Mouse (Mus musculus) 416B (cell line): ENCODE data around the gene Gm49396.

Source experiments
- DNase-seq: peaks from one replicate; pipeline ENCODE4 v3.0.0; 2011; ENCODE audit warnings: low read depth

The Gm49396 gene

DNA sequence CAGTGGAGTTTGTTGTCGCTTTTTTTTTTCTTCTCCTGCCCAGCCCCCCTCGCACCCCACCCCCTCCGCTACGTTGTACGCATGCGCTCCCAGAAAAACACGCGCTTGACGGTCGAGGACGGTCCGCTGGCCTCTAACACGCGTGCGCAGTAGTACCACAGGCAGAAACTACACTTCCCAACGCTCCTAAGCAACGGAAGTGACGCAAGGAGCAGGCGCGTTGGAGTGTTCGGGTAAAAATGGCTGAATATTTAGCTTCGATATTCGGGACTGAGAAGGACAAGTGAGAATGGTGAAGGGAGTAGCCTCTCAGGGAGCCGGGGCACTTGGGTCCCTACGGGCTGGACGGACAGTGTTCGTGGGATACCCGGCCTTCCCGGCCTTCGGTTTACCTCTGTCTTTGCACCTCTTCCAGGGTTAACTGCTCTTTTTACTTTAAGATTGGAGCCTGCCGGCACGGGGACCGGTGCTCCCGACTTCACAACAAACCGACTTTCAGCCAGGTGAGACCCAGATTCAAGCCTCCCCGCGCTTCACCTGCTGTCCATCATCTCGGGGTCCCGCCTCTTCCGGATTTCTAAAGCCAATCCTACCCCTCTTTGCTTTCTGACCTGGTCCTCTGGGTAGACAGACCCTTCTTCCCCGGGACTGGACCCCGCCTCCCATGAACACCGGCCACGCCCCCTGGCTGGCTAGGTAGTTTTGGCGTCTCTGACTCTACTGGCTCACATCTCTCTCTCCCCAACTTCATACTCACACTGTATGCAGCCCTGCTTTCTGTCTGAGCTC, at the start of gene Gm49396, which contains the start of the genes U2af1l4 and Psenen:
Gene Gm49396, plus strand, starts transcription at position 228 of the 789 bp plus-strand sequence.
Gene U2af1l4, plus strand, starts transcription at position 185 of the 789 bp plus-strand sequence.
Gene Psenen, minus strand, starts transcription at position 511 of the 789 bp plus-strand sequence.
- DNase-seq: peak; percentile 99

DNA sequence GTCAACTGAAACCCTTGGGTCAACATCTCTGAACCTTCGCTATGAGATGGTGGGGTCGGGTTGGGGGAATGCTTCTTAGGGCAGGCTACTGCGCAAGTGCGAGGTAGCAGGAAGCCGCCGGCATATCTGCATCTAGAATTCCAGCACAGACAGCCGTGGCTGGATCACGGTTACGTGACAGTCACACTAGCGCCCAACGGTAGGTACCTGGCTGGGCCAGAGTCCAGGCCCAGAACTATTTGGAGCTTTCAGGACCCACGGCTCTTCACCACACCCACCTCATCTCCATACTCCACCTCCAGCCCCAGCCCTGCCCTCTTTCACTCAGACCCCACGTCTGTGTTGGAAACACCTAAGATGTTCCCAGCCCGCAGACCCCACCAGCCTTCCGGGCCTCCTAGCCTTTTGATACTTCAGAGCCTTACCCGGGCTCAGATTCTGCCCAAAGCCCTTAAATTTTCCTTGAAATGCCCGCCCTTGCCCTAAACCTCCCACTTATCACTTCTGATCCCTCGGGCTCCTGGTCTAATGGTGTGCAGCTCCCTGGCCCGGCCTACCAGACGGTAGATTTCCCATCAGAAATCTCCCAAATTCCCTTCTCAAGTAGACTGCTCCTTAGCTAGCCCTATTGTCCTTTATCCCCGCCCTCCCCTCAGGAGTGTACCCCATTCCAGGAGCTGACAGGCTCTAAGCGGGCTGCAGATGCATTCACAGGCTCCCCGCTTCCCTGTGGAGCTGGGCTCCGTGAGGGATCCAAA, 48.0 kb upstream of the Gm49396 start:
- no peak for DNase-seq

DNA sequence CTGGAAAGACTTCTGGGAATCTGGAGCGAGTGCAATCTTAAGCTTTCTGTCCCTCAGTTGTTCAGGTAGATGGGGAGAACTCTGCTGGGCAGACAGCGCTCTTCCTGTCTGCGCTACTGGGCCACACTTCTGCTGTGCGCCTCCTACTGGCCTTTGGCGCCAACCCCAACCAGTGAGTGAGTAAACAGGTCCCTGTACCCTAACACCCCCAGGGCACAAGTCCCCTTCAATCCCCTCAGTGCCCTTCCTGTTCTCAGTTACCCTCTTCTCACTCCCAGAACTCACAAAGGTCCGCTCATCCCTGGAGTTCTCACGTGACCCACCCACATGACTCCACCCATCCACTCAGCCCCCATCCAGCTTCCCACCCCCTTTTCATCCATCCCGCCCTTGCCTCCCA, 44.8 kb upstream of the Gm49396 start:
- DNase-seq: no peak

DNA sequence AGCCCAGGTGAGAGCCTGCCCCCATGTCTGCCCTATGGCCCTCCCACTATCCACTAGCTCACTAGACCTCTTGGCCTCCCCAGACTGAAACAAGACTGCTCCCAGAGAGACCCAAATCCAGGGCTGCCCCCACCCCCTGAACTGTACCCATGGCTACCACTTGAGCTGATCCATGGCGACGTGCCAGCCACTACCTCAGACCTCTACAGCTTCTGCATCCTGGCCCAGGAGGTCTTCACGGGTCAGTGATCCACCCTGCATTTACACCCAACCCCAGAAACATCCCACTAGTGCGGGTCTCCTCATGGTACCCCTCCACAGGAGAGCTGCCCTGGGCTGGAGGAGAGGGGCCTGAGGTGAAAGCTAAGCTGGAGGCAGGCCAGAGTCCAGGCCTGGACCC, 42.7 kb upstream of the Gm49396 start:
- DNase-seq: no peak

- no peak for DNase-seq
These were observed 42.3 kb upstream of the Gm49396 start for GRCm38 (mm10) chr7:30520856-30521255.

DNA sequence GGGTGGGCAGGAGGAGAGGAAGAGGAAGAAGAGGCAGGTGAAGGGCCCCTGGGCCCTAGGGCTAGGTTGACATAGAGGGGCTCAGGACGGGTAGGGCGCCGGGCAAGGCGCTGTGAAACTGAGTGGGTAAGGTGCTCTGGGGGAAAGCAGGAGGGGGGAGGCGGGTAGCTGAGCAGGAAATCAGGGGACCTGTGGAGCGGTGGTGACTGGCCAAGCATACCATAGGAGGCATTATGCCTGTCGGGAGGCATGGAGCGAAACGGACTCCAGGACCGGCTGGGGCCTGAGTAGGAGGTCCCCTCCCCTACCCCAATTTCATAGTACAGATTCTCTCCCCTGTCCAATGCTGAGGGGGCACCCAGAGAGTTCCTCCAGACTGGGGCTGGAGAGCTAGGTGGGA, 40.3 kb upstream of the Gm49396 start:
- no peak for DNase-seq

- DNase-seq: no peak
These were observed 38.7 kb upstream of the Gm49396 start for GRCm38 (mm10) chr7:30524487-30524886.

DNA sequence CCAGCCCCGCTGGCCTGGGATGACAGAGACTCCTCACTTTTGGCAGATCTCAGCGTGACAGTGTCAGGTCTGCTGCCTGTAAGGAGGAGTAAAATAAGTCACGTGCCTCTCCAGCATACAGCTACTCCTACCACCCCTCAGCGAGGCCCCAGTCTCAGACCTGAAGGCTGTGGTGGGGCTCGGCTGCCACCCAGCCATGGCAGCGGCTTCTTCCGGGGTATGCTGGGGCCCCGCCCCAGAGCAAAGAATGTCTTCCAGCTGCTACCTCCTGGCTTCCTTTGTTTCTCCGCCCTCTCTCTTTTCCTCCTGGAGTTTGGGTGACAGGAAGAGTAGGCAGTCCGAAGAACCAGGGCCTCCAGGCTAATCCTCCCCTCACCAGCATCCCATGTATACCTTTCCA, 37.2 kb upstream of the Gm49396 start:
- DNase-seq: no peak

DNA sequence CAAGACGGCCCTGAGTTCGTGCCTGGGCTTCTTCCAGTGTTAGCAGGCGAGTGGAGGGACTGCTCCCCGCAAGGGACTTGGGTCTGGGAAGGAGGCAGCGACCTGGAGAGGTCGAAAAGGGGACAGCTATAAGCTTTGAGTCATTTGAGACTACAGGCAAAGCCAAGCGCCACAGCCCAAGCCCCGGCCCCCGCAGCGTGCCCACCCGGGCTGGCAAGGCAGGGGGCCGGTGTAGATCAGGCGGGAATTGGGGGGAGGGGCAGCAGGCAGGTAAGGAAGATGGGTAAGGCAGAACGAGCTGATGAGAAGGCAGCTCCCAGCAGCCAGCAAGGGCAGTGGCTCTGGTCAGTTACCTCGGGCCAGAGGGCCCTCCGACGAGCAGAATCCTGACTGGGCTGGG, 36.7 kb upstream of the Gm49396 start:
- no peak for DNase-seq

GRCm38 (mm10) chr7:30526981-30527380, 36.2 kb upstream of the Gm49396 start:
- DNase-seq: no peak

DNA sequence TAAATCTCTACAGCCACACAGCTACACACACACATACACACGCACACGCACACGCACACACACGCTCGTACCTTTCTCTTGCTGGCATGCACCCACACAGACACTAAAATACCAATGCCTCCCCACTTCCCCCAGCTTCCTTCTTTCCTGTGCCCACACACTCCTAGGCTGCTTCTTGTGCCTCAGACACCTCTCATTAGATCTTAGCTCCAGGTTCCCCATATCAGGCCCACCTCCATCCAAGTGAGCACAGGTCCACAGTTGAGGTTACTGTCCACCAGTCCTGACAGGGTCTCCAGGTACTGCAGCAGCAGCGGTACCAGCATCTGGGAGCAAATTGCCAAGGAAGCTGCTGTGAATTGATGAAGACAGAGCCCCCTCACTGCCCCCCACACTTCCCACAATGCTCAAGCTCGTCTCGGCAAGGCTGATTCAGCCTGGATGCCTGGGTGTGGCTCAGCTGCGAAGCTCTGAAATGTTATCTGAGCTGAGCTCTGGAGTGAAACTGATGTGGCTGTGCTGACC, 31.8 kb upstream of the Gm49396 start:
- no peak for DNase-seq

DNA sequence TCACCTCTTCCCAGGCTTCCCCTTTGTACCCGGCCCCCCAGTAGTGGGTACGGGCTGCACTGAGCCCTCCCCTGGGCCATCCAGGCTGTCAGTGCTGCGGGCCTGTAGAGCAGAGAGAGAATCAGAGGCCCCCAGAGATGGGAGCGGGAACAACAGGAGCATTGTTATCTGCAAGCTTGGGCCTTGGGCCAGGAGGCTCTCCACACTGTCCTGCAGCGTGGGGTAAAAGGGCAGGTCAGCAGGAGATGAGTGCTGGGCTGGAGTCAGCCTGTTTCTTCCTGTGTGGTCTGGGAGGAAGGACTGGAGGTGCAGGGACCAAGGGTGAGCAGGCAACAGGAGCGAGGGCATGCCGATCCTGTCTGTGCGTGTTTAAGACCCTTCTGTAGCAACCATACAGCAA, 30.2 kb upstream of the Gm49396 start:
- DNase-seq: no peak

GRCm38 (mm10) chr7:30533941-30534632, 29.1 kb upstream of the Gm49396 start:
- DNase-seq: no peak

GRCm38 (mm10) chr7:30534633-30535577, 28.2 kb upstream of the Gm49396 start, which contains the start of gene Arhgap33:
TSS of gene Arhgap33 (minus strand) at chr7:30535060.
- DNase-seq: peak; percentile 98

DNA sequence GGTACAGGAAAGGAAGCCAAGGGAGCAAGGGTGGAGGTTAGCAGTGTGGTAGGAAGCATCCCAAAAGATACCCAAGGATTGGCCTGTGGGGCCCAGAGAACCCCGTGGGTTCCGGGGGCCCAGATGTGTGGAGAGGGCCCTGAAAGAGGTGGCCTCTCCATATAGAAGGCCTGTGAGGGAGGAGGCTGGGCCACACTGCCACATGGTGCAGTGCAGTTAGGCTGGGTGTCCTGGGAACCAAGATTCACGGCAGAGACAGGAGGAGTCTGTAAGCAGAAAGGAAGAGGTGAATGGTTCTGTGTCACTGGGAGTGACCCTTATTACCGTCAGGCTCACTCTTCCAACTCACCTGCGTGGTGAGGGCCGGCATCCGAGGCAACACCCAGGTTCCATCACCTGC, 22.6 kb upstream of the Gm49396 start:
- no peak for DNase-seq

DNA sequence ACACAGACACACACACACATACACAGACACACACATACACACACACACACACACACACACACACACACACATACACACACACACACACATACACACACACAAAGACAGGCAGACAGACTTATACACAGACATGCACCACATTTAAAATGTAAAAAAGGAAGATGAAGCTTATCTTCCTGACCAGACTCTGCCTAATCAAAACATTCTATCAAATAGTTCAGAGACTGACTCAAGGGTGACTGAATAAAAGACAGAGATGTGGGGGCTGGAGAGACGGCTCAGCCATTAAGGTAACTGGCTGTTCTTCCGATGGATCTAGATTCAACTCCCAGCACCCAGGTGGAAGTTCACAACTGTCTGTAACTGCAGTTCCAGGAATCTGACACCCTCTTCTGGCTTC, 18.8 kb upstream of the Gm49396 start:
- DNase-seq: no peak

- no peak for DNase-seq
These were observed 13.3 kb upstream of the Gm49396 start for GRCm38 (mm10) chr7:30549880-30550279.

- no peak for DNase-seq
These were observed 12.5 kb upstream of the Gm49396 start for GRCm38 (mm10) chr7:30550603-30551002.

- peak; percentile 90 for DNase-seq
These were observed 11.6 kb upstream of the Gm49396 start for GRCm38 (mm10) chr7:30551445-30552101.
